Mouse (Mus musculus) limb, embryonic 12.5 days (tissue): ENCODE results near the gene Pus7l. TPM values are rescaled to one million over a fixed set of nuclear protein-coding genes. Genes with fewer than 3 reads are reported as not detected.

ENCODE experiments used
- ATAC-seq: fragments of 200-750 bp; cut with Nextera tagmentation; 2 replicates; pipeline ENCODE4 v1.8.0; 2017; ENCODE audit warnings: low read depth, moderate TSS enrichment; ENCODE audit not compliant: insufficient number of reproducible peaks, insufficient read depth, low FRiP score, low TSS enrichment
- H3K27ac ChIP-seq: fragments of 300-500 bp; sonication (generic); 2 replicates; pipeline ENCODE4 v1.5.1; 2016; ENCODE audit warnings: mild to moderate bottlenecking, moderate library complexity
- H3K27me3 ChIP-seq: fragments of 300-500 bp; sonication (generic); 2 replicates; pipeline ENCODE4 v1.6.1; 2016; ENCODE audit warnings: mild to moderate bottlenecking, moderate library complexity
- H3K36me3 ChIP-seq: fragments of 300-500 bp; sonication (generic); 2 replicates; pipeline ENCODE4 v1.6.1; 2016; ENCODE audit warnings: mild to moderate bottlenecking, moderate library complexity
- H3K4me1 ChIP-seq: fragments of 300-500 bp; sonication (generic); replicated peaks from 2 replicates; pipeline ENCODE4 v1.6.1; 2016
- H3K4me2 ChIP-seq: fragments of 300-500 bp; sonication (generic); 2 replicates; pipeline ENCODE4 v1.6.1; 2016; ENCODE audit warnings: mild to moderate bottlenecking, moderate library complexity
- H3K4me3 ChIP-seq: fragments of 300-500 bp; sonication (generic); replicated peaks from 2 replicates; pipeline ENCODE4 v1.5.1; 2016; ENCODE audit warnings: mild to moderate bottlenecking
- H3K9ac ChIP-seq: fragments of 300-500 bp; sonication (generic); replicated peaks from 2 replicates; pipeline ENCODE4 v1.6.1; 2016; ENCODE audit warnings: mild to moderate bottlenecking, moderate library complexity
- H3K9me3 ChIP-seq: fragments of 300-500 bp; sonication (generic); 2 replicates; pipeline ENCODE4 v1.6.1; 2016; ENCODE audit warnings: mild to moderate bottlenecking, moderate library complexity
- WGBS: fragments of 180-500 bp; shearing (Covaris S2); methylation state at CpG from one replicate; pipeline ENCODE4 v1.1.7; 2016; 5-methylcytosine and 5-hydroxymethylcytosine counted together
- polyA plus RNA-seq: library from polyadenylated mRNA; unstranded; fragments of >200 nt; fragmentation: Nextera tagmentation; extraction: Ambion mirVana; gene quantifications from 2 replicates; pipeline ENCODE4 v1.2.1, GENCODE M21; 2016

Gene Pus7l
- polyA plus RNA-seq, 1 experiment from 2014 or later, result 9.5 TPM

GRCm38 (mm10) chr15:94571501-94571900 lies 28.2 kb upstream of the Pus7l start:
- no peak overlapping the region for H3K4me2 ChIP-seq
- H3K27ac ChIP-seq, result no peak overlapping the region
- WGBS, result 77% methylated on average over 4 of the region's 4 CpGs
- ATAC-seq, result no peak
- no peaks in the 10 kb centered on the region for H3K9me3 ChIP-seq
- no peaks in the 10 kb centered on the region for H3K36me3 ChIP-seq
- no peak overlapping the region for H3K9ac ChIP-seq
- H3K4me3 ChIP-seq, result no peak overlapping the region
- no peaks in the 10 kb centered on the region for H3K4me1 ChIP-seq
- H3K27me3 ChIP-seq, result no peaks in the 10 kb centered on the region

- Histone ChIP-seq H3K9ac (no peak overlapping the region), H3K4me2 (no peak overlapping the region), H3K27ac (no peak overlapping the region), H3K27me3 (no peaks in the 10 kb centered on the region), H3K4me1 (no peaks in the 10 kb centered on the region), H3K9me3 (no peaks in the 10 kb centered on the region), H3K36me3 (no peaks in the 10 kb centered on the region), H3K4me3 (no peak overlapping the region)
- WGBS, result 86% methylated on average over 10 of the region's 10 CpGs
- ATAC-seq, result no peak
Observed at GRCm38 (mm10) chr15:94568496-94569182, 25.3 kb upstream of the Pus7l start.

- Histone ChIP-seq H3K4me2 (no peak overlapping the region), H3K9me3 (no peaks in the 10 kb centered on the region), H3K36me3 (no peaks in the 10 kb centered on the region), H3K4me3 (no peak overlapping the region), H3K9ac (no peak overlapping the region), H3K4me1 (no peaks in the 10 kb centered on the region), H3K27ac (no peak overlapping the region), H3K27me3 (no peaks in the 10 kb centered on the region)
- WGBS, result 83% methylated on average over 9 of the region's 9 CpGs
- ATAC-seq, result no peak
Observed at GRCm38 (mm10) chr15:94565854-94566253, 22.5 kb upstream of the Pus7l start.

- WGBS, result 84% methylated on average over 2 of the region's 2 CpGs
Observed at GRCm38 (mm10) chr15:94564909-94565308, 21.6 kb upstream of the Pus7l start.

GRCm38 (mm10) chr15:94558895-94559656 lies 15.7 kb upstream of the Pus7l start:
- 86% methylated on average over 17 of the region's 17 CpGs for WGBS
- H3K4me2 ChIP-seq, result no peak overlapping the region
- H3K36me3 ChIP-seq, result no peaks in the 10 kb centered on the region
- H3K9ac ChIP-seq, result no peak overlapping the region
- H3K27me3 ChIP-seq, result no peaks in the 10 kb centered on the region
- H3K9me3 ChIP-seq, result no peaks in the 10 kb centered on the region
- no peak overlapping the region for H3K27ac ChIP-seq
- no peak for ATAC-seq
- H3K4me1 ChIP-seq, result no peaks in the 10 kb centered on the region
- H3K4me3 ChIP-seq, result no peak overlapping the region

More at GRCm38 (mm10) chr15:94564909-94565308, 21.6 kb upstream of the Pus7l start:
- no peak overlapping the region for H3K4me3 ChIP-seq
- no peak overlapping the region for H3K4me2 ChIP-seq
- no peaks in the 10 kb centered on the region for H3K4me1 ChIP-seq
- no peak overlapping the region for H3K9ac ChIP-seq
- H3K36me3 ChIP-seq, result no peaks in the 10 kb centered on the region
- no peak overlapping the region for H3K27ac ChIP-seq
- no peak for ATAC-seq
- H3K27me3 ChIP-seq, result no peaks in the 10 kb centered on the region
- H3K9me3 ChIP-seq, result no peaks in the 10 kb centered on the region

GRCm38 (mm10) chr15:94557442-94557841 lies 14.1 kb upstream of the Pus7l start:
- no peaks in the 10 kb centered on the region for H3K4me1 ChIP-seq
- WGBS, result 32% methylated on average over 7 of the region's 7 CpGs
- H3K9ac ChIP-seq, result no peak overlapping the region
- no peak overlapping the region for H3K27ac ChIP-seq
- peak; percentile 63; the same call in 1 of the 2 replicates for ATAC-seq
- H3K4me3 ChIP-seq, result no peak overlapping the region
- H3K4me2 ChIP-seq, result no peak overlapping the region
- no peaks in the 10 kb centered on the region for H3K9me3 ChIP-seq
- no peaks in the 10 kb centered on the region for H3K36me3 ChIP-seq
- no peaks in the 10 kb centered on the region for H3K27me3 ChIP-seq

GRCm38 (mm10) chr15:94553536-94553935 lies 10.2 kb upstream of the Pus7l start:
- Histone ChIP-seq H3K9ac (no peak overlapping the region), H3K27me3 (no peaks in the 10 kb centered on the region), H3K9me3 (no peaks in the 10 kb centered on the region), H3K4me2 (no peak overlapping the region), H3K4me1 (no peaks in the 10 kb centered on the region), H3K4me3 (no peak overlapping the region), H3K27ac (no peak overlapping the region), H3K36me3 (no peaks in the 10 kb centered on the region)
- ATAC-seq, result no peak
- 93% methylated on average over 9 of the region's 9 CpGs for WGBS

GRCm38 (mm10) chr15:94544844-94545243 lies 1.5 kb upstream of the Pus7l start:
- Histone ChIP-seq H3K27me3 (no peaks in the 10 kb centered on the region), H3K4me2 (no peak overlapping the region), H3K9me3 (no peaks in the 10 kb centered on the region), H3K36me3 (no peaks in the 10 kb centered on the region), H3K9ac (no peak overlapping the region), H3K27ac (no peak overlapping the region), H3K4me3 (no peak overlapping the region), H3K4me1 (peaks cover 9% of the 10 kb centered on the region; the same call in 1 of the 2 replicates)
- 88% methylated on average over 4 of the region's 4 CpGs for WGBS
- ATAC-seq, result no peak

- Histone ChIP-seq H3K36me3 (no peaks in the 10 kb centered on the region), H3K27me3 (no peaks in the 10 kb centered on the region), H3K9me3 (no peaks in the 10 kb centered on the region), H3K4me2 (peak overlapping the region; percentile 80), H3K4me1 (peaks cover 9% of the 10 kb centered on the region; the same call in 1 of the 2 replicates), H3K9ac (peak overlapping the region; percentile 69), H3K4me3 (peak overlapping the region; percentile 82), H3K27ac (no peak overlapping the region)
- WGBS, result 46% methylated on average over 9 of the region's 9 CpGs
- no peak for ATAC-seq
Observed at GRCm38 (mm10) chr15:94544052-94544636, 797 bp upstream of the Pus7l start.

GRCm38 (mm10) chr15:94542567-94543408 lies 559 bp downstream of the Pus7l start:
- Histone ChIP-seq H3K9me3 (no peaks in the 10 kb centered on the region), H3K27me3 (no peaks in the 10 kb centered on the region), H3K4me1 (peaks cover 9% of the 10 kb centered on the region; the same call in 1 of the 2 replicates), H3K4me3 (peak overlapping the region; percentile 82), H3K4me2 (peak overlapping the region; percentile 80), H3K9ac (peak overlapping the region; percentile 69), H3K36me3 (no peaks in the 10 kb centered on the region), H3K27ac (no peak overlapping the region)
- ATAC-seq, result peak; percentile 84
- WGBS, result 12% methylated on average over 22 of the region's 22 CpGs

- Histone ChIP-seq H3K9me3 (no peaks in the 10 kb centered on the region), H3K27ac (no peak overlapping the region), H3K4me3 (no peak overlapping the region), H3K9ac (no peak overlapping the region), H3K36me3 (no peaks in the 10 kb centered on the region), H3K27me3 (no peaks in the 10 kb centered on the region), H3K4me2 (no peak overlapping the region), H3K4me1 (peaks cover 7% of the 10 kb centered on the region; the same call in 1 of the 2 replicates)
- 92% methylated on average over 3 of the region's 3 CpGs for WGBS
- ATAC-seq, result no peak
Observed at GRCm38 (mm10) chr15:94539296-94539695, 4.1 kb downstream of the Pus7l start.
